Mouse (Mus musculus) urinary bladder, adult 18-20 months (tissue): ENCODE data around the gene Psen2.

ENCODE experiments used
- DNase-seq, 2 experiments: peaks; one replicate each; pipeline ENCODE4 v3.0.0; 2022; ENCODE audit warnings: low spot score in 2 of 2, mixed read lengths in 2 of 2

Gene Psen2

DNA sequence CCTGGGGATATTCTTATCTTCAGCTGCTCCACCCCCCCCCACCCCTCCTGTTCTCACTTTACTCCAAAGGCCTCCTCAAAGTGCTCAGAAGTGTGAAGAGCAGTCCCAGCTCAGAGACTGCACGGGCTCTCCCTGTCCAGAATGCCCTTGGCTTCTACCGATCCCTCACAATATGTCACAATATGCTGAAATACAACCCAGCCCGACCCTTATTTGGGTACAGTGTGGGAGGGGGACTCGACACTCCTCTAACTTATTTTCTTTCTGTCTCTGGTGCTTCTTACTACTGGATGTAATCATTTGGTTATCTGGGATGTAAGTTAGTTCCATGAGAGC lies 63.6 kb downstream of the Psen2 start:
- no peak for DNase-seq

DNA sequence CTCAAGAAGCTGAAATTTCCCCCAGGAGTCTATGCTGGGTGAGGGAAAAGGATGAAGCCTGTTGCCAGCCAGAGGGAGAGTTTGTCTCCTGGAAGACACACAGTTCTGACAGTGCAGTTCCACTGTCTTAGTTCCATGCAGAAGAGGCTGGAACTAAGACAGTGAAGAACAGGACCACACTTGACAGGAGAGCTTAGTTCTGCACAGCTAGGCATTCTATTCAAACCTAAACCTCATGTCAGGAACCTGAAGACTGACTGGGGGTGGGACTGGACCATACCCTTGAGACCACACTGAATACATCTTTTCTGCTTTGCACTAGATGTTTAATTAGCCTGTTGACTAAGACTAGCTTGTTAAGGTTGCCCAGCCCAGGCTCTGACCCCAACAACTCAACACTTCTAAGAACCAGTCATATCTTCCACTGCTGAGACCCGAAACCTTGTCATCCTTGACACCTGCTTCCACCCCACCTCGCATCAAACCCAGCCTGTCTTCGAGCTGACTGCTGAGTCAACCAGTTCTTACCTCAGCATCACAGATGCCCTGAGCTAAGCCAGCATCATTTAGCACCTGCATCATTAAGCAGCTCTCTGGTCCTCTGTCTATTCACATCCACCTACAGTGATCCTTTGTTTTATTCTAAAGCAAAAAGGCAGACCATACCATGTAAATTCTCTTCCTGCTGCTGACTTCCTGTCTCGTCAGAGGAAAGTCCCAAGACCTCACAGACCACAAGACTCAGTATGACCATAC lies 64.1 kb downstream of the Psen2 start, which contains the start of gene Coq8a:
TSS of gene Coq8a (minus strand) at position 644 of the 756 bp plus-strand sequence.
- no peak for DNase-seq

DNA sequence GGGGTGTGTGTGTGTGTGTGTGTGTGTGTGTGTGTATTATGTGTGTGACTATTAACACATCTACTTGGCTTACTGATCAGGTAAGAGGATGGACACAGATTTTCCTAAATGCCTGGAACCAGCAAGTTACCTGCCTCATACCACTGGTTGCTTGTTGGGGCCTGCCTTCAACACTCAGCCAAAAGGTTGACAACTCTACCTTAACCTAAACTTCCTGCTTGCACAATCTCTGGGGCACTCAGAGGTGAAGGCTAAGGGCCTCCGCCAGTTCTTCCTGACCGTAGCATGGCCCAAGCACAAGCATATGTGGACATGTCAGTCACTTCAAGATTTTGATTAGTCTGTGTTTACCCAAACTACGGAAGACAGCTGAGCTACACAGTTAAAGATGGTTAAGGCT lies 65.3 kb downstream of the Psen2 start:
- DNase-seq: peak; percentile 33 to 67

DNA sequence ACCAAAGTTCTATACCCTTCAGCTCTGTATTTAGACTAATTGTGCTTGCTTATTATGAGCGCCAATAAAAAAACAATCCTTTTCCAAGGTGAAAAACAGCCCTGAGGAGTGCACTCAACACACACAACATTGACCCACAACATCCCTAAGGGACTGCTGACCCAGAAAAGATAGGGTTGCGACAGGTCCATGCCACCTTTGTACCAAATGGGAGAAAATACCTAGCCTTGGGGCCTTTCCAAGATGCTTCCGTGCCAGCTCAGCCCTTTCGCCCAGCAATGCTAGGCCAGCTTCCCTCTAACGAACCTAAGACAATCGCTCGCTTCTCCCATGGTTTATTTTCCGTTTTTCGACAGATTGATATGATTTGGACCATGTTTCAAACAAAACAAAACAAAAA lies 66.7 kb downstream of the Psen2 start:
- no peak for DNase-seq

DNA sequence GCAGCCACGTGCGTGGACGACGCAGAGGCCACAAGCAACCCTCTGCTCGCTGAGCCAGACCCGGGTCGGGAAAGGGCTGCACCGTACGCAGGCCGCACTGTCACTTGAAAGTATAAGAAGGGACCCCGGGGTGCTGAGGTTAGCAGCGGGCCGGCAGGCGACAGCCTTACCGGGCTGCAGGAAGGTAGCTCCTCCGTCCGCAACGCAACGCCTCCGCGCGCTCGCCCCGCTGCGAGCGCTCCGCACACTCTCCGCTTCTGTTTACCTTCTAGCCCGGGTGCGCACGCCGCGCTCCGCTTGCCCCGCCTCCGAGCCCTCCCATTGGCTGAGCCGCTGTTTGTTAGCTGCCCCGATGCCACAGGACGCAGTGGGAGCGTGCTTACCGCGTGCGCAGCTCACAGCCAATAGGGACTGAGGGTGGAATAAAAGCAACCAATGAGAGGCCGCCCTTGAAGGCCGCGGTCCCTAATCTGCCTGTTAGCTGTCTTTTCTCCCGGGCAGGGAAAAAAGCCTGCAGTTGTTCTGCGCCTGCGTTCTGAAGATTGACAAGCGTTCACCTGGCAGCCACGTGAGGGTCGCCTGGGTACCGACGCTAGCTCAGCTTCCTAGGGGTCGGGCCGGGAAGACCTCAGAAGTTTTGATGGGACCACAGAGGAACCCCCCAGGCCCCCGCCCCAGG lies 67.4 kb downstream of the Psen2 start:
- peak; percentile 97 to 98 for DNase-seq

DNA sequence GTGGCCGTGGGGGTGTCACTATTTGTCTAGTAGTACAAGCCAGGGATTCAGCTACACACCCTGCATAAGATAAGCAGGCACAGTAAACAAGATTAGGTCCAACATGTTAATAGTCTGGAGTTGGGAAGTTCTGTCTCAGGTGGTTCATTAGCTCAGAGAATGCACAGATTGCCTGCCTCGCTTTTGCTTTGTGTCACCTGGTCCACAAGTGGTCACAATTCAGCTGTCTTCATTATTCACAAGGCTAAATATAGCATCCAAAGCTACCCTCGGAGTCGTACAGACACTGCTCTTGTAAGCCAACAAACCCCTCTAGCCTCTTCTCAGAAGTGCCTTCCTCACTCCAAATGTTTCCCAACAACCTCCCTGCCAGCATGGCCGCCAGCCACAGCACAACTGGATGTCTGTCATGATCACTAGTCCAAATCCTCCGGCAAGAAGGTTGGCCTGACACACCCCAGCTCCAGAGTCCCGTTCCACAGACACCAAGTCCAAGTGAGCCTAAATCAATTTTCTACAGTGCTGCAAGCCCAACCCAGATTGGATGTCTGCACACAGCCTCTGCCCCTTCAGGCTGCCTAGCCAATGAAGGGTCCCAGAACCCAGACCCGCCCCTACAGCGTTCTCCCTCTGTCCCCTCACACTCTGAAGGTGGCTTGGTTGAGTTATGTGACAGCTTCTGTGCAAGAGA lies 68.3 kb downstream of the Psen2 start:
- DNase-seq: peak in 1 of 2 experiments; percentile 27

DNA sequence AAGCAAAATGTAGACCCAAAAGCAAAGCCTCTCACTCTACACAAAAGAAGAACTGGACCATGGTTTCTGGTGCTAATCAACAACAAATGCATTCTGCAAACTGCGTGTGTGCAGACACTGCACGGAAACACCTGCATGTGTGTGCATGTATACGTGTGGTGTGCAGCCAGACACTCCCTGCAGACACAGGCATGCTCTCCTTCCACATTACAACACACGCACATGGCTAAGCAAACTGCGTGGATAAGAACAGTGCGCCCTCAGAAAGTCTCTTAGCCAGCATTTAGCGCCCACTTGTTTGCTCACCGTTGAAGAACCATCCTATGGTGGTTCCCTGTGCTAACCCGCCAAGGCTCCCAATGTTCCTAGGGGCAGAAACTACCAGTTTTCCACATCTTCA lies 69.2 kb downstream of the Psen2 start:
- no peak for DNase-seq

DNA sequence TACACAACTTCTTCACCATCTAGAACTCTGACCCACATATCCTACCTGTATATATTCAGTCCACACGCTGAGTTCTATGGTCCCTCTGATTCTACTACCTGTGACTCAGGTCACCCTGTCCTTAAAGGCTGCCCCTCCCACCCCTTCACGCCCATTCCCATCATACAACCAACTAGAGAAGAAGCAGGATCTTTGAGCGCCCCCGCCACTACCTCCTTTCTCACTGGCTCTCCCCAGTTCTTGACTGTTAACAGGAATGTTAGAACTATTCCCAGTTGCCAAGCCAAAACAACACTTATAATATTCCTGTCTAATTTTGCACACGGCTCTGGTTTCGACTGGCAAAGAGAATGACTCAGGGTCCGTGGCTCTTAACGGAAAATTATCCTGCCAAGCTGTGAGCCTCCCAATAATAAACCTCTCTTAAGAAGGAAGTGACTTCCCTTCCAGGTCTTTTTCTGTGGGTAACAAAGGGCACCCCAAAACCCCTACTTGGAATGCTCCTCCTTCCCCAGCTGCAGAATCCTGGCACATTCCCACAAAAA lies 69.8 kb downstream of the Psen2 start:
- DNase-seq: no peak

DNA sequence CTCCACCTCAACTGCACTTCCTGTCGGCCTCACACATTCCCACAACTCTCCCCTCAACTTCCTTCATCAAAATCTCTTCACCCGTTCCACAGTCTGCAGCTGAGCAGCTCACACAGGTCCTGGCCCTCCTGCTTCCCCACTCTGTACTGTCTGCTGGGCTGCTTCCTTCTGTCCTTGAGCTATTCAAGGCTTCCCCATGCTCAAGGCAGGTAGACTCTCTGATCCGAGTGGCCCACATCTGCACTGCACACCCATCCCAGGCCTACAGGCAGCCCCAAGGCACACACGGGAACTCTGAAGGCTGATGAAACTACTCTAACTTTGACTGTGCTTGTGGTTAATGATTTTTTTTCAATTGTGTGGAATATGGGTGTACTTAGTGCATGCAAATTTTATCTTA lies 70.4 kb downstream of the Psen2 start:
- no peak for DNase-seq

DNA sequence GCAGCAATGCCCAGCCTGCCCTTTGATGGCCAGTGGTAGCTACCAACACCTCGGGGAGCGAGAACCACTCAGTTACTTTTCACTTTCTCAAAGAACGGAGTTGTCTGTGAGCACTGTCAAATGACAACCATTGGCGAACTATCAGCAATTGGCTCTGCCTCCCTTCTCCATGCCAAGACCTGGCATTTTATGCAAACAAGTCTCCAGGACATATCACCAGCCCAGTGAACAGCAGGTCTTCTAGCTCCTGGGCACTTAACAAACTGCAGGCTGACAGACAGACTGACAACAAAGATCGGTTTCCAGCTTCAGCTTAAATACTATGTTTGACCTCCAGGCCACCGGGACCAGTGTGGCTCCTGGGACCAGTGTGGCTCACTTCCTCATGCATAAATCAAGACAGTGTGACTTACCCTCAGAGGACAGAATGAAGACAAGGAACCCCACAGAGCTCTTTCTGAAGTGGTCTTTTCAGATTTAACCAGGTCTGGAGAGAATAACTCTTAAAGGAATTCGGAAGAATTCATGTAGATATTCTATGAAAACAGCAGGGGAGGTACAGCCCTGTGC lies 71.5 kb downstream of the Psen2 start:
- no peak for DNase-seq

DNA sequence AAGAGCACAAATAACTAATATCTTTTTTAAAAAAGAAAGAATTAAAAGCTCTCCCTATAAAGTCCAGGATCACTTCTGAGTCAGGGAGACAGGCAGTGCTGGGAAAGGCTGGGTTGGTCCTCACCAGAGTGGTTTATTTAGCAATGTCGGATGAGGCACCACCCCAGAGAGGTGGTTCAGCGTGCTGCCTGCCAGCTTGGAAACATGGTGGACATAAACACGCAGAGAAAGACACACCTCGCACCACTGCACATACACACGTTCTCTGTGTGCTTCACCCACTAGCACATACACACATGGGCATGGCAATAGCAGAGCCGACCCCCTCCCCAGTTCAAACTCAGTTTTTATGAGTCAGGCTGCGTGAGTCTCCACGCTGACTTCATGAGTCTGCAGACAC lies 72.1 kb downstream of the Psen2 start:
- no peak for DNase-seq

DNA sequence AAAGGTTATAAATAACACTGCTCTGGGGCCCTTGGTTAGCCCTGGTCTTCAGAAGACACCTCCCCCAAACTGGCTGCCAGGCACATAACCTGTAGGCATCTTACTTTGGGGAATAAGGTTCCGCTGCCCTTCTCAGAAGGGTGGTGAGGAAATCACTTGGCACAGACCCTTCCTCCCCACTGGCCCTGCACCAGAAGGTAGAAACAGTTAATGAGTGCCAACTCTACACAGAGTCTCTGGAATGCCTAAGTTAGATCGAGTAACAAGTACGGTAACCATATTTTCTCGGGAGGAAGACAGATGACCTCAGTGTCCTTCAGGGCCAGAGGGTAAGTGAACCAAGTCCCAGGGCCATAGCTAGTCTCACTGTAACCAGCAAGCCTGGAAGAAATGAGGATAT lies 74.3 kb downstream of the Psen2 start:
- DNase-seq: no peak

DNA sequence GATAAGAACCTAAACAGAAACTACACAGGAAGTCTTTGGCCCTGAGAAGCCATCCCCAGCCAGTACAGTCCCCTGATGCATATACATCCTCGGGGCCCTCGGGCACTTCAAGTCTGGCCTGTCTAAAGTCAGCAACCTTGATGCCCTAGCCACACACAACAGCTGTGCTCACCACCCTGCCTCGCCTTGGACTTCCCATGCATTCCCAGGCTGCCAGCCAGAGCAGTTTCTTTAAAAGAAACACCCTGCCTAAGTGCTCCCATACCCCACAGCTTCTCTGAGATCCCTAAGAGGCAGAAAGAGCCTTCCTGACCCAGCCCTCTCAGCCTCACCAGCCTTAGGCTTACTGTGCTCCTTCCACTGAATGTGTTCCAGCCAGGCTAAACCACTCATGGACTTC lies 76.9 kb downstream of the Psen2 start:
- no peak for DNase-seq

DNA sequence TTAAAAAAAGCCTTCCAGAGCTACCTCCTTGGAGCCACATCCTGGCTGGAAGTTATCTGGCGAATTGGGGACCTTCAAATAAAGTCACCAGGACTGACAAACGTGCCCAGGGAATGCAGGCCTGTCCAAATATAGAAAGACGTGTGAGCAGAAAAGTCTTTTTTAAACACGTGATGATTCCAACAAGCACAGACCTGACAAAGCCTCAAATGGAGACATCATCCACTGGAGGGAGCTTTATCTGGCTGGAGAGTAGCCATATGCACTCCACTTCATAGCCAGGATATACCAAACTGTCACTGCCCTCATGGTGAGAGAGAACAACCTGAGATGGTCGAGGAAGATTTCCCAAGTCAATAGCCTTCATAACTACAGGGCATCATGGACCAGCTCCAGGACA lies 77.4 kb downstream of the Psen2 start:
- no peak for DNase-seq

DNA sequence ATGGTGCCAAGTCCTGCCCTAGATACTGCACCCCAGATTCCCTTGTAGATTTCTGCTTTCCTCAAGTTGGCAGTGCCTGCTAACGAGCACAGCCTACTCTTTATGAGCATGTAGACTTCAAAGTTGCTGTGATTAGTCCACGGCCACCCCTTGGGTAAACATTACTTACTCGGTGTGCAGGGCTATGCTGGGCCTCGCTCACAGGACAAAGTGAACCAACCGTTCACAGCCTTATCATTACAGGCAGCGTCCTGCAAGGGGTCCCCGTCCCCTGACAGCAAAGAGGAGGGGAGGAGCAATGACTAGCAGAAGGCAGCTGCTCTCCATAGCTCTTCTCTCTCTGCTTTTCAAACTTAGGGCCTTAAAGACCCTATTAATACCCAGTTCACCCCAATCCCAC lies 78.5 kb downstream of the Psen2 start:
- no peak for DNase-seq

DNA sequence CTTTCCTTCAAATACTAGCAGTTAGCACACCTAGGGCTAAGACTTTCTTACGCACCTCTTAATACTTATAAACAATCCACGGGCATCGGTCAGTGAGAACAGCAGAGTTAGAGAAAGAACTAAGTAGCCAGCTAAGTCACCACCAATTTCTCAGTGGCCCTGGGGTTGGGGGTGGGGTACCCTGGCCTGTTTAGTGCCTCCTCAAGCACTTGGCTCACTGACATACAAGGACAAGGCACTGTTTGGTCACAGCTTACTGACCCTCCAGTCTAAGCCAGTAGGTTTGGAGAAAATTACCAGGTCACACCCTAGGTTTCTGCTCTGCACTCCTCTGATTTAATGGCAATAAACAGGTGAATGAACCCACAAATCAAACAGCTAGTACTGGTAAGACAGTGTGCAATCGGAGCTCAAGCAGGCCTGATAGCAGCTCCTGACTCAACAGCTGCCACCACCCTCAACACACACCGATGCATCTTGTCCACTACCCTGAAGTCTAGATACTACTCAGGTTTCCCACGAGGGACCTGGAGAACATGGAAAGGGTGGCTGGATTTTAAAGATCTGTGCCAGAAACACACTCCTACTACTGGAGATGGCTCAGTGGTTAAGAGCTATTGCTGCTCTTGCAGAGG lies 79.6 kb downstream of the Psen2 start:
- no peak for DNase-seq

DNA sequence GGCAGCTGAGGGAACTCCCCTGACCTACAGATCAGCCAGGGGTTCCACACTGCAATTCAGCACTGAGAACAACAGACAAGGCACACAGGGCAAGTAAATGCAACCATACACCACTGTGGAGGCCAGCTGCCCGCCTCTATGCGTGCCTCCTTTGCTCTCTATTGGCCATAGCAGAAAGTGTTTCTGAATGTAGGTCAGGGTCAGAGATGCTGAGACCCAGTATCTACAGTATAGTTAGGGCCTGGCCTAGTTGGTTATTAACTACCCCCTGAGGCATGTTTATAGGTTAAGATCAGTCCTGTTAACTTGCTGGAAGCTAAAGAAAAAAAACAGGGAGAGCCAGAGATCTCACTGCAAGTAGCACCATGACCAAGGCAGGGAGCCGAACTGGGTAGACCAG lies 80.5 kb downstream of the Psen2 start:
- DNase-seq: no peak

DNA sequence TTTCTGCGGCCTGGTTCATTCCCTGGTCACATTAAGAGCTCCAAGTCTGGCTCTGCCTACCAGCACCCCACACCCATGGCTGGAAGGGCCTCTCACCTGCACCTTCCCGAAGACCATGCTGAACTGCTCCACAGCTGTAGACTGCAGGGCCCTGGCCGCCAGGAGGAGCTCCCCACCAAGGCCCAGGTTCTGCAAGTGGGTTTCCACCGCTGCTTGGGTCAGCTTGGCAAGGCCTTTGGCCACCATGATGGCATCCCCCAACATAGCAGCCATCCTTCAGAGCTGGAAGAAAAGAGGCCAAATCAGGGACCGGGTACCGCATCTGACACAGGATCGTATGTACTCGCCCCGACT lies 81.3 kb downstream of the Psen2 start:
- no peak for DNase-seq

DNA sequence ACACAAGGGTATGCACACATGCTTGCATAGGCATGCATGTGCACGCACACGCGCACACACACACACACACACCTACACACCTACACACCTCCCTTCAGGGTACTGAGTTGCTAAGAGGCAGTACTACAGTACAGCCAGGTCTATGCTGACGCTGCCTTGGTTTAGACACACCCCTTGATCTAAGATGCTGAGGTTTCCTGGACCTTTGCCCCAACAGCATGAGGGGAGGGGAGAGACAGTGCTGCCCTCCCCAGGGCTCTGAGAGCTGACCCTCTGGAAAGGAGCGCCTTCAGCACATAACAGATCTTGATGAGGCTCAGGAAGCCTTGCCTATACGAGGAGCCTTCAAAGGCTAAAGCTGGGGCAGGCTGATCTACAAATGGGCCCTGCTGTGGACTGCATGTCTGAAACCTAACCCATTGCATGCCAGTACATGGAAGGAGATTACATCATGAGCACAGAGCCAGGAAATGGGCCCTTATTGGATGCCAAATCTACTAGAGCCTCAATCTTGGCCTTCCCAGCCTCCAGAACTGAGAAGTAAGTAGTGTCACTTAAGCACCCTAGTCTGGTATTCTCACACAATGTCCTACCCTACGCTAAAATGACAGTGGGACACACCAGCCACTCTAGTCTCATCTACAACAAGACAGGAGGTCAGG lies 81.8 kb downstream of the Psen2 start:
- DNase-seq: no peak

DNA sequence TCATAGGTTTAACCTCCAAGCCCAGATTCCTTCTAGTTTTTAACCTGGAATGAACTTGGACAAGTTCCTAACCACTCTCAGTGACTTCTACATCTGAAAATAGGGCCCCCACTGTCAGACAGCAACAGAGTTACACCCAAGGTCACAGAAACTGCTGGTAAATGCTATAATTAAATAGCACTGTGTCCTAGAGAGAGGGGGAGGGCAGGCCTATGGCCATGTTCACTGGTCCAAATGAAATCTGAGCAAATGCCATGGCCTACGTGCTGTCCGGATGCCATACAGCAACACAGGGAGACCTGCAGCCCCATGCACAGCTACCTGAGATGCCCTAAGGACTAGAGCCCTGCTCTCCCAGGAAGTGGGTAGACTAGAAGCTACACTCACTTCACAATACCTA lies 83.4 kb downstream of the Psen2 start:
- no peak for DNase-seq

DNA sequence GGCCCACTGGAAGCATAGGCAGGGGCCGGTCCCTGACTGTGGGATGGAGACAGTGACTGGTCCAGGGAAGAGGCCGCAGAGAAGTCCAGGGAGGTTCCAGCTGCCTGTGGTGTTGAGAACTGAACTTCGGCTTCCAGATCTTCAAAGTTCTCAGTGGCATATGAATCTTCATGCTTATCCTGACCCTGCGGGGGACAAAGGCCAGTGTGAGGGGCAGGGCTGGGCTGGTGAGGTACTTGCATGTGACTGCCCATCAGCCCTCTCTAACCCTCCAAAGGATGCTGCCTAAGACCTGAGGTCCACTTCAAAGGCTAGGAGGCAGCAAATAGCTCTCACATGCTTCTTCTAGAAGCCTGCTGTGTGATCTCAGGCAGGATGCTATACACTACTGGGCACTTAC lies 84.1 kb downstream of the Psen2 start:
- no peak for DNase-seq

DNA sequence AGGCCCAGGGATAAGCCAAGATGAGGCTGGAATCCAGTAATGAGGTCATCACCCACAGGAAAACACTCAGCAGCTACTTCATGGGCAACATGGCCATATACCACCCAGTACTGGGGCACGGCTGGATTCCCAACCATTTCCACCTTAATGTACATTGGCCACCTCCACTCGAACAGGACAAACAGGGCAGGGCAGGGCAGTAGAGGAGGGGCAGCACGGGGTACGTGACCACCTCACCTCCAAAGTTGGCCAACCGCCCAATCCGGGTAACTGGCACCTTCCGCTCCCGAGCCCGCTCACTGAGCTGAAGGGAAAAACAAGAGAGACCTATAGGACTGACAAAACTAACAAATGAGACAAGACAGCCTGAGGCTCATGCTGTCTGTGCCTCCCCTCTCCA lies 84.9 kb downstream of the Psen2 start:
- DNase-seq: no peak
